Mouse (Mus musculus): Measurements from ENCODE around the gene Fbxl18. TPM values are rescaled to one million over a fixed set of nuclear protein-coding genes. Genes with fewer than 3 reads are reported as not detected.

Fbxl18 gene
- polyA plus RNA-seq, 1 experiment from 2014 or later: 16.1 TPM

- no peaks in the 10 kb centered on the region for H3K9me3 ChIP-seq
- no peak overlapping the region for H3K4me2 ChIP-seq (replicated peaks)
- no peak overlapping the region for H3K27ac ChIP-seq
- WGBS: 33% methylated on average over 11 of the region's 11 CpGs
- peaks cover 66% of the 10 kb centered on the region for H3K36me3 ChIP-seq
- H3K9ac ChIP-seq: no peak overlapping the region
- no peaks in the 10 kb centered on the region for H3K27me3 ChIP-seq
- peaks cover 9% of the 10 kb centered on the region for H3K4me1 ChIP-seq
- no peak overlapping the region for H3K4me3 ChIP-seq
- ATAC-seq (ENCODE audit: low FRiP score, low read depth): peak; percentile 59
Measured at GRCm38 (mm10) chr5:142877337-142878280, 17.6 kb downstream of the Fbxl18 start.

DNA sequence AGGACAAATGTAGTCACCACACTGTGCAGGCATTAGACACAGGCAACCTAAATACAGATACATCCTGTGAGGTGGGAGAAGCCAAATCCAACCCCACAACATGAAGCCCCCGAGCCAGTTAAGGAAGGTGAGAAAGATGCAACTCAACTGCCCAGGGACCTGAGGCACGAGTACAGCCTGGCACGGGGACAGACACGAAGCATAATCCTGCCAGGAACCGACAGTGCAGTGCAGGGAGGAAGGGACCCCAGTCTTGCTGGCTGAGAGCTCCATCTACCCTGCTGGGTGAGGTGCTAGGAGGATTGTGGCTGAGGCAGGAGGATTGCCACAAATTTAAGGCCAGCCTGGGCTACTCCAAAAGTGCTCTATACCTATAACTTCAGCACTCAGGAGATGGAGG lies 18.3 kb downstream of the Fbxl18 start:
- peaks cover 9% of the 10 kb centered on the region for H3K4me1 ChIP-seq
- no peaks in the 10 kb centered on the region for H3K9me3 ChIP-seq
- no peak overlapping the region for H3K9ac ChIP-seq
- H3K4me3 ChIP-seq: no peak overlapping the region
- H3K27ac ChIP-seq: no peak overlapping the region
- peaks cover 68% of the 10 kb centered on the region for H3K36me3 ChIP-seq
- no peaks in the 10 kb centered on the region for H3K27me3 ChIP-seq
- no peak overlapping the region for H3K4me2 ChIP-seq (replicated peaks)
- no peak for ATAC-seq (ENCODE audit: low FRiP score, low read depth)
- 90% methylated on average over 5 of the region's 5 CpGs for WGBS

DNA sequence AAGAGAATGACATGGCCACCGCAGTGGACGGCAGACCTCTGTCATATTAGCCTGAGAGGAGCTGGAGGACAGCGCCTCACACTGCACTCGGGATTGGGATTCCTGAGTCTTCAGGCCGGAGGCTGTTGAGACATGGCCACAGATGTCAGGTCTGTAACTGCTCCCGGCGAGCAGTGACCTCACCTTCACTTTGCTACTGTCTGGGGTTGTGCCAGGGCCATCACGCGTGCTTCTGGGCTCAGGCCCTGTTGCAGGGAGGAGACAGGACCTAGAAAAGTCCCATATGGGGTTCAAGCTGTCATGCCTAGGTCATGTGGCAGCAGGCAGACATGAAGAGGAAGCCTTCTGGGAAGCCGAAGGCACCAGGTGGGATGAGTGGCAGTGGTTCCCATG lies 19.7 kb downstream of the Fbxl18 start:
- no peak overlapping the region for H3K27ac ChIP-seq
- H3K36me3 ChIP-seq: peaks cover 75% of the 10 kb centered on the region
- 93% methylated on average over 10 of the region's 10 CpGs for WGBS
- peaks cover 14% of the 10 kb centered on the region for H3K4me1 ChIP-seq
- no peak for ATAC-seq (ENCODE audit: low FRiP score, low read depth)
- no peaks in the 10 kb centered on the region for H3K27me3 ChIP-seq
- no peak overlapping the region for H3K4me2 ChIP-seq (replicated peaks)
- H3K9me3 ChIP-seq: no peaks in the 10 kb centered on the region
- no peak overlapping the region for H3K4me3 ChIP-seq
- H3K9ac ChIP-seq: no peak overlapping the region

DNA sequence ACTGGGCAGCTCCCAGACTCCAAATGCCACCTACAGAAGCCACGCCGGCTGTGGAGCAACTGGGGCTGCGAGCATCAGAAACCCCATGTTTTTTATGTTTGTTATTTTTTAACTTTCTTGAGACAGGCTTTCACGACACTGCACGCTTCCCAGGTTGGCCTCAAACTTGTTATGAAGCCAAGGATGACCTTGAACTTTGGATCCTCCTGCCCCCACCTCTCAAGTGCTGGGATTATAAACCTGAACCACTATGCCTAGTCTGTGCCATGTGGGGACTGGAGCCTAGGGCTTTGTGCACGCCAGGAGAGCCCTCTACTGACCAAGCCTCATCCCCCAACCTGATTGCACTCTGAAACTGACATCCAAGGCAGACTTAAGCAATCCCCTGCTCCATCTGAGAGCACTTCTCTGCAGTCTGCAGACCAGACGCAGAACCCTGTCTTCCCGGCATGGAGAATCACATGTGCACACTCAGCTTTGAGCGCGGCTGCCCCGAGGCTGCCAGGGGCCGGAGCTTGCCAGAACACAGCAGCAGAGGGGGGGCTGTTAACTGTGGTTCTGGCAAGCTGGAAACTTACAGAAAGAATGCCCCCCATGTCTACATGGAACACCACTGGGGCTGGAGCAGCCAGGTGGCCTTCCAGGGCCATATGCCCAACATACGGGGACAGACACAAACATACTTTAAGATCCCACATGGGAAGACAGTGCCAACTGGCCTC lies 20.3 kb downstream of the Fbxl18 start:
- Histone ChIP-seq H3K27me3 (no peaks in the 10 kb centered on the region), H3K27ac (no peak overlapping the region), H3K4me1 (peaks cover 14% of the 10 kb centered on the region), H3K36me3 (peaks cover 70% of the 10 kb centered on the region), H3K9ac (0 out of 2 replicates have a peak overlapping the region, but pooled peaks have one; percentile 8), H3K9me3 (no peaks in the 10 kb centered on the region), H3K4me2 (replicated peaks) (no peak overlapping the region), H3K4me3 (no peak overlapping the region)
- 82% methylated on average over 13 of the region's 13 CpGs for WGBS
- no peak for ATAC-seq (ENCODE audit: low FRiP score, low read depth)

DNA sequence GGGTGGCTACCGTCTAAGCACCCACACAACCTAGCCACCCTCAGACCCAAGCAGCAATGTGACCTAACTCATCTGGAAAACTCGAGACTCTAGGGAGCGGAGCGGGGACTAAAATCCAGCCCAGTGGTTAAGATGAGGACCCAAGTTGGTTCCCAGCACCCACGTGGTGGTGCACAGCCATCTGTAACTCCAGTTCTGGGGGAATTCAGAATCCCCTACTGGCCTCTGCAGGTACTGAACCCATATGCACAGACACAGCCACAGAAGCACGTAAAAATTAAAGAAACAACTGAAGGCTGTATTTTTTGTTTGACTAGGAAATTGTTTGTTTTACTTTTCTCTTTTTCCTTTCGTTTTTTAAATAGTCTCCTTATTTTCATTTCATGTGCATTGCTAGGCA lies 21.5 kb downstream of the Fbxl18 start:
- Histone ChIP-seq H3K36me3 (peaks cover 70% of the 10 kb centered on the region), H3K27me3 (no peaks in the 10 kb centered on the region), H3K27ac (no peak overlapping the region), H3K9me3 (no peaks in the 10 kb centered on the region), H3K9ac (no peak overlapping the region), H3K4me2 (replicated peaks) (no peak overlapping the region), H3K4me1 (peaks cover 26% of the 10 kb centered on the region), H3K4me3 (no peak overlapping the region)
- 96% methylated on average over 7 of the region's 7 CpGs for WGBS
- ATAC-seq (ENCODE audit: low FRiP score, low read depth): no peak

DNA sequence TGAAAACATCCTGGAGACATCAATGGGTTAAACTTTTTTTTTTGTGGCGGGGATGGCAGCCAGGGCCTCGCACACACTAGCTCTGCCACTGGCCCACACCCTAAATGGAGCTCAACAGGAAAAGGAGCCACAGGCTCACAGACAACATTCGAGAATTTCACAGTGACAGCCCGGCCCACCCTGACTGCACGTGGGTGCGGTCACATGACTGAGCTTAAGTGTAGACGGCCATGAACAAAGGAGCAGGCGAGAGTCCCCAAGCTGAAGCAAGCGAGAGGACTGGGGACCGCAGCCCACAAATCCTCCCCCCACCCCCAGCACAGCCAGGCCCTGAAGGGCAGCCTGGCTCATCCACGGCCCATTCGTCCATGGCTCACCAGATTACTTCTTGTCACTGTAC lies 23.5 kb downstream of the Fbxl18 start:
- Histone ChIP-seq H3K27ac (no peak overlapping the region), H3K4me1 (peaks cover 17% of the 10 kb centered on the region), H3K4me2 (replicated peaks) (no peak overlapping the region), H3K9ac (no peak overlapping the region), H3K36me3 (peaks cover 57% of the 10 kb centered on the region), H3K27me3 (no peaks in the 10 kb centered on the region), H3K4me3 (no peak overlapping the region), H3K9me3 (no peaks in the 10 kb centered on the region)
- 67% methylated on average over 12 of the region's 12 CpGs for WGBS
- ATAC-seq (ENCODE audit: low FRiP score, low read depth): no peak

- peak; percentile 71; the same call in 1 of the 2 replicates for ATAC-seq (ENCODE audit: low FRiP score, low read depth)
- Histone ChIP-seq H3K9ac (0 out of 2 replicates have a peak overlapping the region, but pooled peaks have one; percentile 15), H3K4me2 (replicated peaks) (no peak overlapping the region), H3K4me1 (peaks cover 17% of the 10 kb centered on the region), H3K27me3 (no peaks in the 10 kb centered on the region), H3K9me3 (no peaks in the 10 kb centered on the region), H3K27ac (peak overlapping the region; percentile 44), H3K4me3 (no peak overlapping the region), H3K36me3 (peaks cover 42% of the 10 kb centered on the region)
- 22% methylated on average over 13 of the region's 13 CpGs for WGBS
Measured at GRCm38 (mm10) chr5:142869463-142869862, 25.8 kb downstream of the Fbxl18 start.

DNA sequence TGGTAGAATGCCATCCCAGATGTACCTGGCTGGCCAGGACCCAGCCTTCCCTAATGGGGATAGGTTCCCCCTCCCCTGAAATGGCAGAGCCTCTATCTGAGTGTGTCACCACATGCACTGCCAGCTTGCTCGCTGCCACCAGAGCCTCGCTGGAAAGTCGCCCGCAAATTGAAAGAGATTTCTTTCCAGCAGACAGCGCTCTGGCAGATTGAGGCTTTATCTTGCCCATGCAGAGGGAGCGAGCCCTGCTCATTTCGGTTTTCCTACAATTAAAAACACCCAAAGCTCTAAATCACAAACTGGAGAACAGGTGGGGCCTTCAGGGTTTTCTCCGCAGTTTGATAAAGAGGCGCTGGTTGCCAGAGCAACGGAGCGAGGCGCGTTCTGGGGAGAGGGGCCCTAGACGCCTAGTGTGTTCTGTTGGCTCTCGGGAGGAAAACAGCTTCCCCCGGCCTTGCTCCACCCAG lies 37.4 kb downstream of the Fbxl18 start:
- WGBS: 48% methylated on average over 16 of the region's 16 CpGs
- no peak for ATAC-seq (ENCODE audit: low FRiP score, low read depth)

GRCm38 (mm10) chr5:142856408-142856807 lies 38.8 kb downstream of the Fbxl18 start:
- H3K27ac ChIP-seq: no peak overlapping the region
- no peak for ATAC-seq (ENCODE audit: low FRiP score, low read depth)
- peaks cover 6% of the 10 kb centered on the region for H3K4me1 ChIP-seq
- no peak overlapping the region for H3K4me2 ChIP-seq (replicated peaks)
- no peak overlapping the region for H3K9ac ChIP-seq
- H3K27me3 ChIP-seq: no peaks in the 10 kb centered on the region
- no peak overlapping the region for H3K4me3 ChIP-seq
- H3K36me3 ChIP-seq: no peaks in the 10 kb centered on the region
- H3K9me3 ChIP-seq: peaks cover 9% of the 10 kb centered on the region; the same call in 1 of the 2 replicates
- 75% methylated on average over 4 of the region's 4 CpGs for WGBS

More for the DNA sequence above, 37.4 kb downstream of the Fbxl18 start:
- peaks cover 20% of the 10 kb centered on the region for H3K4me1 ChIP-seq
- H3K4me2 ChIP-seq (replicated peaks): no peak overlapping the region; the same call in 1 of the 2 replicates
- no peak overlapping the region for H3K27ac ChIP-seq
- H3K36me3 ChIP-seq: no peaks in the 10 kb centered on the region
- no peak overlapping the region for H3K4me3 ChIP-seq
- H3K9ac ChIP-seq: no peak overlapping the region
- no peaks in the 10 kb centered on the region for H3K27me3 ChIP-seq
- H3K9me3 ChIP-seq: peaks cover 9% of the 10 kb centered on the region; the same call in 1 of the 2 replicates

DNA sequence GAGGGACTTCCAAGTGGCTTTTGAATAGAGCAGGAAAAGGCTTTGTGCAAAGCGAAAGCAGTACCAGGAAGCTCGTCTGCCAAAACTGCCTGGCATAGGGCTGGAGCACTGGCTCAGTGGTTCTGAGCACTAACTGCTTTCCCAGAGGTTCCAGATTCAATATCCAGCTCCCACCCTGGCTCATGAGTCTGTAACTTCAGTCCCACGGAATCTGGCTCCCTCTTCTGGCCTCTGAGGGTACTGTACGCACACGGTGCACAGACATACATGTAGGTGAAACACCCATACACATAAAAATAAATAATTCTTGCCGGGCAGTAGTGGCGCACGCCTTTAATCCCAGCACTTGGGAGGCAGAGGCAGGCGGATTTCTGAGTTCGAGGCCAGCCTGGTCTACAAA lies 40.3 kb downstream of the Fbxl18 start:
- ATAC-seq (ENCODE audit: low FRiP score, low read depth): no peak
- Histone ChIP-seq H3K27me3 (no peaks in the 10 kb centered on the region), H3K36me3 (no peaks in the 10 kb centered on the region), H3K4me2 (replicated peaks) (no peak overlapping the region), H3K27ac (no peak overlapping the region), H3K4me1 (peaks cover 6% of the 10 kb centered on the region), H3K9ac (no peak overlapping the region), H3K4me3 (no peak overlapping the region), H3K9me3 (peaks cover 9% of the 10 kb centered on the region; the same call in 1 of the 2 replicates)
- WGBS: 78% methylated on average over 10 of the region's 10 CpGs

DNA sequence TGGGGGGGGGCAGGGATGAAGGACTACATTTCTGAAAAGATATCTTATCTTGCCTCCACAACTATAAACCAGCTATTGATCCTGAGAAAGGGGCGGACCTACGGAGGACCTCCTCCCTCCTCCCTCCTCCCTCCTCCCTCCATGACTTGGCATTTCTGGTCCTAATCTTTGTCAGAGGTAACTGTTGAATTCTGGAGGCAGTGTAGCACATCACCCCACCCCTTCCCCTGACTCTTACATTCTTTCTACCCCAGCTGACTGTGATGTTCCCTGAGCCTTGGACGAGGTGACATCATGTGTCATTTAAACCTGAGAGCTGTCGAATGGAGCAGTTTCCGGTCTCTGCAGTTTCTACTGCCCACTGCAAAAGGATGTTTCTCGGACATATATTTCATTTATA lies 41.6 kb downstream of the Fbxl18 start:
- Histone ChIP-seq H3K9me3 (peaks cover 9% of the 10 kb centered on the region; the same call in 1 of the 2 replicates), H3K9ac (no peak overlapping the region), H3K4me1 (peaks cover 6% of the 10 kb centered on the region), H3K4me3 (no peak overlapping the region), H3K36me3 (no peaks in the 10 kb centered on the region), H3K4me2 (replicated peaks) (no peak overlapping the region), H3K27ac (no peak overlapping the region), H3K27me3 (no peaks in the 10 kb centered on the region)
- ATAC-seq (ENCODE audit: low FRiP score, low read depth): no peak
- 78% methylated on average over 6 of the region's 6 CpGs for WGBS

DNA sequence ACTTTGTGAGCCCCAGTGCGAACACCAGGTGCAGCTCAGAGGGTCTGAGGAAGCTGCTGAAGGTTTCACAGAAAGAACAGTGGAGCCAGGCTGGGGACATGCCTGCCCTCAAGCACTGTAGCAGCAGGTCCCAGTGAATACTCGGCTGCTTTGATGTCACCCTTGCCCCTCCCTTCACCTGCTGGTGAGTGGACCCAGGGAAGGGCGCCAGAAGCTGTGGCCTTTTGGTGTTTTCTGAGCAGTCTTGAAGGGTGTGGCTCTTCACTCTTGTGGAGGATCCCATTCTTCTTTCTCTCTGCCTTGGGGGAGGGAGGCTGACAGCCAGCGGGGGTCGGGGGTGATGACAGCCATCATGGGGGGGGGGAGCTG lies 43.6 kb downstream of the Fbxl18 start:
- Histone ChIP-seq H3K27ac (no peak overlapping the region), H3K4me3 (no peak overlapping the region), H3K4me1 (no peaks in the 10 kb centered on the region), H3K9ac (no peak overlapping the region), H3K9me3 (peaks cover 8% of the 10 kb centered on the region; the same call in 1 of the 2 replicates), H3K36me3 (no peaks in the 10 kb centered on the region), H3K4me2 (replicated peaks) (no peak overlapping the region), H3K27me3 (no peaks in the 10 kb centered on the region)
- ATAC-seq (ENCODE audit: low FRiP score, low read depth): no peak
- WGBS: 39% methylated on average over 5 of the region's 5 CpGs
